Mouse (Mus musculus) subcutaneous adipose tissue, adult 2 months (tissue): ENCODE measurements around the gene Olfr934. TPM values are rescaled to one million over a fixed set of nuclear protein-coding genes. Genes with fewer than 3 reads are reported as not detected.

Source experiments
- polyA plus RNA-seq: library from polyadenylated mRNA; depleted of rRNA; stranded (reverse); fragments of >200 nt; gene quantifications from 2 replicates; pipeline ENCODE4 v1.2.3, GENCODE M21; 2012; ENCODE audit warnings: low replicate concordance; rRNA removed

Olfr934 gene
- not detected in 2 replicates for polyA plus RNA-seq

DNA sequence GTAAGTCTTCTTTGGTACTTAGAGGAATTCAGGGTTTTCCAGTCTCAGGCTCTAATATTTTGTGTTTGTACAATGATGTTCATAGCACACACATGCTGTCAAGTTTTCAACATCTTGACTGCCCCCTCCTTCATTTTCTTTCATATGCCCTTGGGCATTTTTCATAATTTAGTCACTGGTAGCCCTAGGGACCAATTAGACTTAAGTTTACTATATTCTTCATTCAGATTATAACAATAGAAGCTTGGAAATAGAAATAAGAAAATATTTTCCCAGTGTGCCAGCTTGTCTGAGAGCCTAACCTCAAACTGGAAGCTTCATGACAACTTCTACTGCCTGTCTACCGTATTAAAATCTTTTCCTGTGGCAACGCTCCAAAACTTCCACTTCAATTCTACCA, at the start of gene Olfr934:
Gene Olfr934 (minus strand): TSS at position 101 of the 400 bp plus-strand sequence.

GRCm38 (mm10) chr9:39023277-39023676, 35.2 kb upstream of the Olfr934 start, which contains the start of gene Olfr146:
TSS of gene Olfr146 (minus strand) at chr9:39023377.

DNA sequence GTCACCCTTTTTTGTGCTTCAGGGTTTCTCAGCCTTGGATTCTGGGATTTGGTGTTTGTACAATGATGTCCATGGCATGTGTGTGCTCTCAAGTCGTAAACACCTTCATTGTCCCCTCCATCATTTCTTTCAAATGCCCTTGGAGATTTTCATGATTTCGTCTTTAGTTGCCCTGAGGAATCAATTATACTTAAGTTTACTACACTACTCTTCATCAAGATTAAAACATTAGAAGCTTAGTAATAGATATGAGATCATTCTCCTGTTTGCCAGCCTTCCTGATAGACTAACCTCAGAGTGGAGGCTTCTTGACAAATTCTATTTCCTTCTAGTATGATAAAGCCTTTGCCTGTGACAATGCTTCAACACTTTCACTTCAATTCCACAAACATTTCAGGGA, 11.5 kb upstream of the Olfr934 start, which contains the start of gene Olfr935:
Gene Olfr935 (minus strand): TSS at position 101 of the 400 bp plus-strand sequence.

GRCm38 (mm10) chr9:38972013-38972412, 16.1 kb downstream of the Olfr934 start, which contains the start of gene Olfr933:
TSS of gene Olfr933 (plus strand) at chr9:38972313.

Other genes with a start within 250 kb of the Olfr934 start
- 0.21 and 0.32 TPM in 2 replicates for gene Olfr920, start 236.0 kb downstream of the Olfr934 start, polyA plus RNA-seq
- not detected in 2 replicates for gene Olfr921, start 215.2 kb downstream of the Olfr934 start, polyA plus RNA-seq
- gene Olfr922, start 173.7 kb downstream of the Olfr934 start, polyA plus RNA-seq: not detected in 2 replicates
- gene Olfr923, start 161.8 kb downstream of the Olfr934 start, polyA plus RNA-seq: not detected in 2 replicates
- not detected in 2 replicates for gene Olfr924, start 143.9 kb downstream of the Olfr934 start, polyA plus RNA-seq
- not detected in 2 replicates for gene Olfr26, start 133.3 kb downstream of the Olfr934 start, polyA plus RNA-seq
- not detected in 2 replicates for gene Olfr926, start 111.2 kb downstream of the Olfr934 start, polyA plus RNA-seq
- gene Olfr930, start 58.5 kb downstream of the Olfr934 start, polyA plus RNA-seq: not detected in 2 replicates
- not detected in 2 replicates for gene Olfr933, start 16.0 kb downstream of the Olfr934 start, polyA plus RNA-seq
- gene Olfr935, start 11.4 kb upstream of the Olfr934 start, polyA plus RNA-seq: not detected in 2 replicates
- not detected in 2 replicates for gene Olfr146, start 35.1 kb upstream of the Olfr934 start, polyA plus RNA-seq
- not detected in 2 replicates for gene Olfr937, start 76.6 kb upstream of the Olfr934 start, polyA plus RNA-seq
- gene Olfr938, start 90.6 kb upstream of the Olfr934 start, polyA plus RNA-seq: not detected in 2 replicates
- not detected in 2 replicates for gene Olfr27, start 139.8 kb upstream of the Olfr934 start, polyA plus RNA-seq
- not detected in 2 replicates for gene Olfr943, start 178.0 kb upstream of the Olfr934 start, polyA plus RNA-seq
- gene Olfr944, start 213.6 kb upstream of the Olfr934 start, polyA plus RNA-seq: not detected in 2 replicates